Mouse (Mus musculus) liver, embryonic 14.5 days (tissue): ENCODE measurements at regions not wholly inside any gene's neighbourhood (a gene's known extent, or its start where the extent isn't known, plus 50 kb on each side); places are given as distances from the start of the nearest gene placed in this dataset.

ENCODE experiments used
- CTCF ChIP-seq: IDR thresholded peaks from 2 replicates; pipeline ENCODE4 v1.5.1; 2016; ENCODE audit warnings: antibody characterized with exemption, low read depth, control low read depth
- EP300 ChIP-seq: IDR thresholded peaks from 2 replicates; pipeline ENCODE4 v1.6.1; 2016; ENCODE audit warnings: antibody characterized with exemption, low read depth

DNA sequence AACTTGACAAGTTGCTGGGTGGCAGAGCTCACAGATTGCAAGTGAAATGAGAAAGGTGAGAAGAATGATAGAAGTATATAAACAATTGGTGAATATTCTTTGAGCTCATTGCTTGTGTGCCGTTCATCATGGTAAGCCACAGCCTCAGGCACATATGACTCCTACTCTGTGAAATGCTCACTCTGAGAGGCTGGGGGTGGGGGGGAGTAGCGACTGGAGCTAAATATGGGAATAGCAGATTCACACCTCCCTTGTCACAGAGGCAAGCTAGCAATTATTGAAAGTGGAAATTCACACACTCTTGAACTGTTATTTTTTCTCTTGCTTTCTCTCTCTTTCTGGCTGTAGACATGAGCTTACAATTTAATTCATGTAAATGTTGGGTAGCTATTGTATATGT, 481.0 kb upstream of the Lcorl start:
- no peak for TF ChIP-seq CTCF
- TF ChIP-seq EP300, result no peak
